Mouse (Mus musculus) WW6 (cell line): ENCODE results near the gene Abhd17c.

Source experiments
- DNase-seq: peaks from one replicate; pipeline ENCODE4 v3.0.0-alpha.2; 2013; ENCODE audit warnings: low read depth, low spot score

The Abhd17c gene

DNA sequence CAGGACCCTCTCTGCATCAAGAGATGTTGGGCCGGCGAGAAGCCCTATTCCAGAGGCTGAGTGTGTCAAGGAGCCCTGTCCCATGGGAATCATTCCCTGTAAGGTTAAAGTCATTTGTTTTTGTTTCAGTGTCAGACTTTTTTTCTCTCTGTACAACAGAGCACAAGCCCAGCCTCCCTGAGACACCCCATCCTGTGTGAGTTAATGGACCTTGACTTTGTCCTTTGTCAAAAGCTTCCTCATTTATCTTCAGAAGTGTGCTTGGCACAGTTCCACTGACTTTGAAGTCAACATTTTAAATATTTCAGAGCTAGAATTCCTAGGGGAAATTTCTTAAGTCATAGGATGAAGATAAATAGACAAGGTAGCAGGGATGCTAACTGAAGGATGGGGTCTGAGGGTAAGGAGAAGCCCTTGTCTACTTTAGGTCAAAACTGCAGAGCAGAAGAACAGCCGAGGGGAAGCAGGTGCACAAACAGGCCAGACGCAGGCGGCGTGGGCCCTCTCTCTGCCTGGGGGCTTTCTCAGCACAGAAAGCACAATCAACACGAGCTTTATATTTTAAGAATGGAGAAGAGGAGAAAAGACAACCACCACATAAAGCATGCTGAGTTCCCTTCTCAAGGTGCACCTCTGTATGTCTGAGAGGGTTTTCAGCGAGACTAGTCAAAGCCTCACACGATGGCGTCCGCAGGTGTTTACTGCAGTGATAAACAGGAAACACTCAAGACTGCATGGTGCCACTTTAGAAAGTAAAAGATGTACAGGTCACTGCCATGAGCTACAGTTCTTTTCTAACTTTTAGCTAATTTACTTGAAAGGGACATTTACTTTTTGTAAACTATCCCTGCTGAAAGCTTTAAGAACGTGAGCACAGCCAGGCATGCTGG is 32.2 kb downstream of the Abhd17c start:
- no peak for DNase-seq

DNA sequence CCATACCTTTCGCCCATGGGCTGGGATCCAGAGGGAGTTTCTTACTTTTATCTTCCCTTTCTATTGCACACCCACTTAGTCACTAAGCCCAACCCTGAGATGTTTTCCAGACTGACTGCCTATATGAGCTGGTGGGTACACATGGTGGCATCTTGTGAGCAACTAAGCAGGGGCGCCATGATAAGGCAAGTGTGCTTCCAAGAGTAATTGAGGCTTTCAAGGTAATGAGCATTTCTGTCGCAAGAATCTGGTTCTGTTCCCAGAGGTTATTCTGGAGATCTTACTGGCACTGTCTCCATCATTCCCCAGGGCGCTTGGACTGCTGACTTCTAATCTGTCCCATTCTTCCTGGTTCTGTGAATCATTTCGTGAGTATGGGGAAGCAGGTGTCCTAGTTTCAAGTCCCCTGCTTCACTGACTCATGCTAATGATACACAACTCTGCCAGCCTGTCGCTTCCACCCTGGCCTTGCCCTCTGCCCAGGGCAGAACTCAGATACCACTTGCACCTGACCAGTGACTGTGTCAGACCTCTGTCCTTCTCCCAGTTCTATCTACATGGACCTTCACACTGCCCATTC is 34.1 kb downstream of the Abhd17c start:
- no peak for DNase-seq

DNA sequence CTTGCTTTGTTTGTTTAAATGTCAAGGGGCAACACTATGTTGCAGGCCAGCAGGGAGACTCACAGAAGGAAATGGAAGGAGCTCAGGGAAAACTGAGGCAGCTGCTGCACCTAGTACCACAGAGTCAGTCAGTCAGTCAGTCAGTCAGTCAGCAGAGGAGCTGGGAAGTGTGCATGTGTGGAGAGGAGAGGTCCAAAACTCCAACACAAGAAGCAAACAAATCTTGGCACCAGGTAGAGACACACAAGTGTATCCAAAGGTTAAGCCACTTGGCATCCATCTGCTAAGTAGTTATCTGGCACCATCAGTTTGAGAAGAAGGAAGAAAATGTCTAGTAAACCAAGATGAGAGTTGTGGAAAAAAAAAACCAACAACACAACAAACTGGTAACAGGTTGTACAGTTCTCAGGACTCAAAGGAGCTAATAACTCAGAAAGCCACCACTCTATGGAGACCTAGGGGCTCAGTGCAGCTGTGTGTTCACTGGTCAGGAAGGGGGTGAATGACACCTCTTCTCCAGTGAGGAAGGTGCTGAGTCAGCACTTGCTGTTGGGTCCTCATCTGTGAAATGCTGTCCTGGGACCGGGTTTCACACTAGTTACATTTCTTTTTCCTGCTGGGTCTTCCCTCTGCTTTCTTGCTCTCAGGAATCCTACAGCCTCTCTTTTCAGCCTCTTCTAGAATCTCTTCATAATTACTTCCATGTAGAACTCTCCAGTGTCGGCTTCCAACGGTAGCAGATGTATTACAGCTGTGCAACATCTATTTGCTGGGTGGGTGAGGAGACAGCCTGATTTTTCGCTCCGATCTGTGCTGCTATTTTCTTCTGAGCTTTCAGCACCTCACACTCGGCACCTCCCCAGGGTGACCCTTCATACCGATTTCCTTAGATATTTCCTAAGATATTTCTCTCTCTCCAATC is 34.8 kb downstream of the Abhd17c start:
- no peak for DNase-seq

DNA sequence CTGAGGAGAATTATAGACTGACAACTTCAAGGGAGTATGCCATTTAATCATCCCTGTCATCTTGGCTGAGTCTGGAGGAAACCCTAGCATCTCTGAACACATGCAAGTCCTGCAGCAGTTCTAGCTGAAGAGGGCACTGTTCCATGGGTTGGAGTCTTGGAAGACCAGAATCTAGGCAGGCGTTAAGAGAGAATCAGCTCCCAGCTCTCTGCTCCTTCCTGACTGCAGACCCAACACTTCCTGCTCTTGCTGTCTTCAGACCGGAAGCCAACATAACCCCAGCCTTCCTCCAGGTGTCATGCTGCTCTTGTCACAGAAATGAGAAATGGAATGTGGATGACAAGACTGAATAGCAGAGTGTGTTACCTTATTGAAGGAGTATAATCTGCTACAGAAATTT is 36.3 kb downstream of the Abhd17c start:
- DNase-seq = no peak

DNA sequence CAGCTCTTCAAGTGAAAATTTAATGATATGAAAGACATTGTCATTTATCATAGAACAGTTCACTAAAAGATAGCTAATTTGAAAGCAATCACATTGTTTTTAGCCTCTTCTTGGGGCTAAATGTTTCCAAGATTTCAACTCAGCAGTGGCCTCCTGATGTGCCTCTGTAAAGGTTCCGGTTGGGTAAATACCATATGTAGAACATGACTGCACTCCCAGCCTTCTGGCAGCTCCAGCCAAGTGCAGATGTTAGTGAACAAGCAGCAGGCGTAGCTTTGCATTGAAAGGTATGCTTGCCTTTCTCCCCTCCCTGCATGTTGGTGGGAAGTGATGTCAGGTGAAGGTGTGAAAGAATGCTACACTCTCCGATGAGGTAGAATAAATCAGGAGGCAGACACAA is 36.9 kb downstream of the Abhd17c start:
- no peak for DNase-seq

DNA sequence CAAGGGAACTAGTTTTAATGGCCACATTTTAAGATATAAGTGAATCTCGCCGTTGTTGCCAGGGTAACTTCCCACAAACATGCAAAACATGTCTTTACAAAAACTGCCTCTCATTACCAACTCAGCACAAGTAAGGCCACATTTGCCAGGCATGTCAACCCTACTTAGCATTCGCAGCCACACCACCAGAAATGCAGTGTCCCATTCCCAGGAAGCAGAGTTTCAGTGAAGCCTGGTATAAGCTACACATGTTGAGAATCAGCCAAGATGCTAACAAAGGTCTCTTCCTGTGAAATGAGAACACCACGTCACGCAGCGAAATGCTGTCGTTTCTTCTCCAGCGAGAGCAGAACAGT is 38.7 kb downstream of the Abhd17c start:
- no peak for DNase-seq

DNA sequence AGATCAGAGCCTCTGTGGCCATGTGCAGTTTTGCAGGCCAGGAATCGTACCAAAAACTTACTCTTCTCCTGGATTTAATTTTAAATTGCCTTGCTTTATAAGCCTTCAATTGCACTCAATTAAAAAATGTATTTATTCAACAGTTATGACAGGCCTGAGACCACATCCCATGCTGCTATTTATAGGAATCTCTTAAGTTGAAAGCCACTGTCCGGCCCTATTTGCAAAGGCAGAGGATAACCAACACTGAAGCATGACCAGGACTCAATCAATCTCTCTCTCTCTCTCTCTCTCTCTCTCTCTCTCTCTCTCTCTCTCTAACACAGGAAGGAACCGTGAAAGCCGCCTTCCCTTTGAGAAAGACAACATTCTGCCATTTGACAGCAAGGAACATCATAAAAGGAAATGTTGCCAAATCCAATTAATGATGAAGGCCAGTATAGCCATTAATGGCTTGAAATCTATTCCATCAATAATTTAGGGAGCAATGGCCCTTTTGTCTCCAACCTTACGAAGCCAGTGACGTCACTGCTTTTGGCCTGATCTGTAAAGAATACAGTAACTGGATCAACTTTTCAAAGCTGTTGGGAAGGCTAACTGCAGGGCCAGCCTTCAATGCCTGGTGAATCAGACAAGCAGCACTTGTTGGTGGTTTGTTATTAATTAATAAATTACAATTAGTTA is 39.2 kb downstream of the Abhd17c start:
- DNase-seq = no peak

DNA sequence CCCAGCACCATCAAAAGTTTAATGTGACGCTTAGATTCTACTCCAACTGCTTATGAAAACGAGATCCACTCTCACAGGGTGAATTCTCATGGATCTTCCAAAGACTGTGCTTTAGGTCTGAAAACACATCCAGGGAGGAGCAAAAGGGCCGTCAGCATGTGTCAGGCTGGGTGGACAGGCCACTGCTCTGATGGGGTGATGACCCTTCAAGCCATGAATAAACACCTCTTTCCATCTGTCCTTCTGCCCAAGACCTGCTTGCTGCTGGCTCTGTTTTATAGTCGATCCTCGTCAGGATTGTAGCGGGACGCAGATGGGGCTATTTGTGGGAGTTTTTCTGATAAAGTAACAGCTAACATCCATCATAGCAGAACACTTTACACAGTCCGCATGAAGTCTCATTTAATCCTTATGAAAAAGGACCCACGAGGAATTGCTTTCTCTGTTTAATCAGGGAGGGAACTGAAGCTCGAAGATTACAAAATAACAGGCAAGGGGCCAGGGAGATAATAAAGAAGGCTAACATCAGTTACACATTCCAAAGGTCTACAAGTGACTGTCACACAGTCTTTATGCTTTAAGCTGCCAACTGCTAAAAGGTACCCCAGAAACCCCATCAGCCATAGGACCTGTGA is 39.9 kb downstream of the Abhd17c start:
- no peak for DNase-seq

DNA sequence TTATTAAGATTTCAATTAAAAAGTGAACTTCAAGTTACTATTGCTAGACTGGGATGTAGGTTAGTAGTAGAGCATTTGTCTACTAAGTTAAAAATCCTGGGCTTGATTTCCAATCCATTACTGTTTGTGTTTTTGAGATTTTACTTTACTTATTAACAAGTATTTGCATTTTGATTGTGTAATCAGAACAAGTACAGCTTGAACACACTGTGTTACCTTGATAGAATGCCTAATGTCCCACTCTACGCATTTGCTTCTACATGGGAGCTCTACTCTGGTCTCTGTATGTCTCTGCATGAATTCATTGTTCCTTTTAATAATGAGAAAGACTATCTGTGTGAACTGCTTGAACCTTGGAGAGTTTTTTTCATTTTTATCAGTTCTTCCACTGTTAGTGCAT is 44.8 kb downstream of the Abhd17c start:
- DNase-seq = no peak

DNA sequence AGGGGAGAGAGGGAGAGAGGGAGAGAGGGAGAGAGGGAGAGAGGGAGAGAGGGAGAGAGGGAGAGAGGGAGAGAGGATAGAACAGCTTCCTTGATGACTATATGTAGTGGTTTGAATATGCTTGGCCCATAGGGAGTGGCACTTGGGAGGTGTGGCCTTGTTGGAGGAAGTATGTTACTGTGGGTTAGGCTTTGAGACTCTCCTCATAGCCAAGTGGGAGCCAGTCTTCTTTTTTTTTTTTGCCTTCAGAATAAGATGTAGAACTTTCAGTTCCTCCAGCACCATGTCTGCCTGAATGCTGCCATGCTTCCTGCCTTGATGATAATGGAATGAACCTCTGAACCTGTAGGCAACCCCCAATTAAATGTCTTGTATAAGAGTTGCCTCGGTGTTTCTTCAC is 49.1 kb downstream of the Abhd17c start:
- DNase-seq = no peak

DNA sequence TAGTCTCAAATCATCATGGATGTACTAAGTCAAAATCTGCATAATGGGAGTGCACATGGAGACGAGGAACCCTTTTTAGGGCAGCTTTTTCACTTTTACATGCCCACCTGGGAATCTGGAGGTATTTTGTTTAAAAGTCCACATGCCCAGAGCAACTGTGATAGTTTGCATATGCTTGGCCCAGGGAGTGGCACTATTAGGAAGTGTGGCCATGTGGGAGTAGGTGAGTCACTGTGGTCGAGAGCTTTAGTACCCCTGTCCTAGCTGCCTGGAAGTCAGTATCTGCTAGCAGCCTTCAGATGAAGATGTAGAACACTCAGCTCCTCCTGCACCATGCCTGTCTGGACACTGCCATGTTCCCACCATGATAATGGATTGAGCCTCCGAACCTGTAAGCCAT is 51.0 kb downstream of the Abhd17c start:
- no peak for DNase-seq

DNA sequence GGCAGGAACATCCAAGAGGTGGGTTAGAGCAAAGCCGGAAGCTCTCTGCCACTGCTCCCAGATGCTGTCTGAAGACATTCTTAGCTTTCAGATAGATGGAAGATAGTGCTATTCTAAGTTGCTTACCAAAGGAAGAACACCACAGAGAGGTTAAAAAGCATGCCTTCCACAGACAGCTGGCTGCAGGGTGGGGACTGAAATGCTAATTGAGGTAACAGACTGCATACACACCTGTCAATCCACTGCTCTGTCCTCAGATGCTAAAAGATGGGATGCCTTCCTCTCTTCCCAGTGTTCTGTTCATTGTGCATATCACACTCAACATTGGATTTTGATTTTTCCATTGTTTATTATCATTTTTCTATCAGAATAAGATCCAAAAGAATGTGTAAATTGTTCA is 53.6 kb downstream of the Abhd17c start:
- no peak for DNase-seq

DNA sequence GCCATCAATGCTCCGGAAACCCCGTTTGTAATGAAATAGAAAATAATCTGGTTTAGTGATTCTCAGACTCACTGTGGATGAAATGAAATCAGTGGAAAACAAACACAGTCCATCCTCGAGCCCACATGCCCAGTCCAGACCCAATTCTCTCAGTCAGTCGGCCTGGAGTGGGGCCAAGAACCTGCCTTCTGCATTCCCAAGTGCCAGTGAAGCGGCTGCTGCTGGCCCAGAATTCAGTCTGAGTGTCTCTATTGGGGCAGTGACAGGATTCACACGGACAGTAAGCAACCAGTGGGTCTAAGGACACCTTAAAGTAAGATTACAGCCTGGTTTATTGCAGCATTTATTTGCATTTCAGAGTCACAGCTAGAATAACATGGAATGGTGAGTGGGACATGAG is 55.2 kb downstream of the Abhd17c start:
- no peak for DNase-seq

DNA sequence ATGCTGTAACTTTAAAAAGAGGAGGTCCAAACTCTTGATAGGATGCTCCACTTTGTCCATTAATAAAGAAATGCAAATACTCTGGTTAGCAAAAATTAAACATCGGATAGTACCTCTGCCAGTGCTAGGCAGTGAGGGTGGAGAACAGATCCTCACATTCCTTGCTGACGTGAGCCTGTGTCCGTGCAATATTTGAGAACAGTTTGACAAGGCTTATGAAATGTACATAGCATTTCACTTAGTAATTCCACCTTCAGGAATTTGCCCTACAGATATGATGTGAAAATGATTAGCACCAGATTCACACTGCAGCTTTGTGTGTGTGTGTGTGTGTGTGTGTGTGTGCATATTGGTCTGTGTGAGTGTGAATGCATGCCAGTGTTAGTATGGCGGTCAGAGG is 60.9 kb downstream of the Abhd17c start:
- DNase-seq = no peak

DNA sequence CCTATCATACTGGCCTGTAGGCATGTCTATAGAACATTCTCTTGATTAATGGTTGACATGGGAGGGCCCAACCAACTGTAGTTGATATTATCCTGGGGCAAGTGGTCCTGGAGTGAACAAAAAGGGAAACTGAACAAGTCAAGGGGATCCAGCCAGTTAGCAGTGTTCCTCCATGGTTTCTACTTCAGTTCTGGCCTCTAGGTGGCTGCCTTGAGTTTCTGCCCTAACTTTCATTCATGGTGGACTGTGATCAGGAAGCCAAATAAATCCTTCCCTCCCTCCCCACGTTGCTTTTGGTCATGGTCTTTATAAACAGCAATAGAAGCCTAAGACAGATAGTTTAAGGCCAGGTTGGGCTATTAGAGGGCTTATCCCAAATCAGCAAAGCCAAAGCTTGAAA is 61.9 kb downstream of the Abhd17c start:
- no peak for DNase-seq

DNA sequence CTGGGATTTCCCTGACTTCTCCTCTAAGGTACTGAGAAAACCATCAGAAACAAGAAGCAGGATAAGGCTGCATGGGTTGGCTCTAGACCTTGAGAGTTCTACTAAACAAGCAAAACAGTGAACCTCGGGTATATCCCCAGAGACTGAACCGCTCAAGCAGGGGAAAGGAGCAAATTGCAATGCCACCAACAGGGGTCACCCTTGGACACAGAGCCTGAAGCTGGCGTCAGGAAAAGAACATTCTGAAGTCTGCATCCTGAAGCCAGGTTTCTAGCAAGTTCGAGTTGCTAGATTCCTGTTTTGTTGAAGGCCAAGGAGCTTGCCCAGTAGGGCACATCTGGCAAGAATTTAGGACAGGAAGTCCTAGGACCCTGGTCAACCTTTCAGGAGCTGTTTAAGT is 62.7 kb downstream of the Abhd17c start:
- peak; percentile 46 for DNase-seq

DNA sequence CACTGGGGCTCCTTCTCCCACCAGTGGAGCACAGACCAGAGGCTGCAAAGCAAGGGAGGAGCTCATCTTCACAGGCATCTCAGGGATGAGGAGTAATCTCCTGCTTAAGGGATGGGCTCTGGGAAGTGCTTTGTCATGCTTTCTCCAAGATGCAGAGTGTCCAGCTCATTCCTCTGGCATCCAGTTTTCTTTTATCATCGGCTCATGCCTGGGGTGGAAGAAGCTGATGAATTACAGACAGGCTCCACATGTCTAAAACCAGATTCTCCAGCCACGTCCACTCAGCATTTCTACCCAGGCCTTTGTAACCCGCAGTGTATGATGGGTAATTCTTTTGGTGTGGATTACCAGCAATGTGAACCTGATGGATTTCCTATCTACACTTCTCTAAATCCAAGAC is 63.5 kb downstream of the Abhd17c start:
- no peak for DNase-seq

DNA sequence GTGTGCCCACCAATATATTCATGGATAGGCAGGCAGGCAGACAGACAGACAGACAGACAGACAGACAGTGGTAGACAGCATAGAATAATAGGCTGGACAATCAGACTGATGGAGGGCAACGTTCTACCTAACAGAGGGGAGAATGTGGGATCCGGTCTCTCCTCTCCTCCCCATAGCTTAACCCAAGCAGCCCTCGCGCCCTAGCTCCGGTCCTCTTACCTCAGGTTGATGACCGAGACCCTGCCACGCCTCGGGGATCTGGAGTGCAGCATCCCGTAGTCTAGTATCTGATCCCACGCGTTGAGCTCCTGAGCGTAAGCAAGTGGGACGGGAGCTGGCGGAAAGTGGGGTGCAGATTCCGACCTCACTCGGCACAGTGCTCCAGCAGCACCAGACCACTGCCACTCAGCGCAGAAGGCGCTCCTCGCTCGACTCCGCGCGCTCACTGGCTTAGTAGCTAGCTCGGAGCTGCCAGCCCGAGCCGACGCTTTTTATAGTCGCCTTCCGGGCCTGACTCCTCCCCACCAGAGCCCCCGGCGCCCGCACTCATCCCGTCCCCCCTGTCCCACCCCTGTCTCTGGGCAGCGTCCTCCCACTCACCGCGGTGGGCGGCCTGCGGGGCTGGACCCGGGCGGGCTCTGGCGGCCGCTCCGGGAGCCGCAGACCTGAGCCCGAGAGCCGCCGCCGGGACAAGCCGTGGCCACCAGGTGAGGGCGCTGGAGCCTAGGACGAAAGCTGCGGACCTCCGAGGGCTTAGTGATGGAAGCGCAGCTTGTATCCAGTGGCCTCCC is 65.5 kb downstream of the Abhd17c start, which contains the start of gene Cemip:
Gene Cemip, minus strand, starts transcription at position 464 of the 791 bp plus-strand sequence.
- DNase-seq = peak; percentile 38

DNA sequence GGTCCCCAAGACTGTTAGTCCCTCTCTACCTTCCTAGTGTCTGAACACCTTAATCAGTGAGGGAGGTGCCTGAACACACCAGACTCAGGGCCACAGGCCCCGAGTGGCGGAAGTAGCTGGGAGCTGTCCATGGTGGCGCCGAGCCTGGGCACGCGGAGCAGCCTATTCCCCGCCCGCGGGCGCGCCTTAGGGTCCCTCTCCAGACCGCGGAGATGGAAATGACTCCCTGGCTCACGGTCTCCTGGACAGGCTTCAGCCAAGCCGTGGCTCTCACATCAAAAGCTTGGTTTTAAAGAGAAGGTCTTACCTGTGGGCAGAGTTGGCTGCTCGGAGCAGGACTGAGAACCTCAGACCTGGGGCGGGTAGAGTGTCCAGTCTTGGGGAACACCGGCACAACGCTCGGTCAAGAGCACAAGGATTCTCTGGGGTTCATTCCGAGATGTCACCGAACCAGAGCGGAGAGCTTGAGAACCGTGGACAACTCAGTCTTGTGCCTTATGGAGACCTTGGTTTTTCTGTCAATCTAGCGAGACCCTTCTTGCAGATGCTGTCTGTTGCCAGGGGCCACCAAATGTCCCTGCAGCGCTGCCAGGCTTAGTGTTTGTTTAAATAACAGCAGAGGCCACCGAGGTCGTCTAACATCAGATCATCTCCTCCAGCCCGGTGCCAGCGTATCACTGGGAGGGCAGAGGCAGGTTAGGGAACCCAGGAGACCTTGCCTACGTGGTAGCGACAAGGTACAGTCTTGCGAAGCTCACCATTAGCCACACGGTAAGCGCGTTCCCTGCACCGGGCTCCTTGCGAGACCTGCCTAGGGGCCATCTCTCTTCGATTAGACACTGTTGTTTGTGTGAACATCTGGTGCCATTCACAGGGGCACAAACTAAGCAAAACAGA is 66.4 kb downstream of the Abhd17c start:
- peak; percentile 24 for DNase-seq
